Mouse (Mus musculus) lung, postnatal 0 days (tissue): ENCODE data around the gene Bcar3.

ENCODE experiments used
- CTCF ChIP-seq: IDR thresholded peaks from 2 replicates; pipeline ENCODE4 v1.5.1; 2016; ENCODE audit warnings: antibody characterized with exemption, mild to moderate bottlenecking
- EP300 ChIP-seq: IDR thresholded peaks from 2 replicates; pipeline ENCODE4 v1.6.1; 2016; ENCODE audit warnings: antibody characterized with exemption, mild to moderate bottlenecking, control low read depth

- TF ChIP-seq CTCF (no peak), EP300 (no peak)
Observed at GRCm38 (mm10) chr3:122244759-122245158, 49.2 kb upstream of the Bcar3 start.
